Mouse (Mus musculus): Measurements from ENCODE around the gene Dll3.

GRCm38 (mm10) chr7:28309737-28310136, 7.7 kb upstream of the Dll3 start:
- no peak for TF ChIP-seq CTCF (IDR thresholded peaks at IDR 0.05)
- TF ChIP-seq EP300 (IDR thresholded peaks at IDR 0.05): no peak
